Mouse (Mus musculus) thymus, adult 2 months (tissue): ENCODE data around the gene L3mbtl2.

Experiments used
- CTCF ChIP-seq: fragments of 200-500 bp; IDR thresholded peaks from 2 replicates; pipeline ENCODE4 v1.5.1; 2012; ENCODE audit warnings: mild to moderate bottlenecking, control low read depth, low read length, moderate library complexity, borderline replicate concordance; ENCODE audit not compliant: control insufficient read depth, poor library complexity, insufficient read depth; ENCODE audit errors: extremely low read depth
- POLR2A ChIP-seq: fragments of 200-500 bp; IDR thresholded peaks from 2 replicates; pipeline ENCODE4 v1.6.1; 2012; ENCODE audit warnings: mild to moderate bottlenecking, low read length, control low read depth, moderate library complexity; ENCODE audit not compliant: control insufficient read depth, poor library complexity, insufficient read depth; ENCODE audit errors: extremely low read depth

- TF ChIP-seq CTCF (no peak), POLR2A (no peak)
Measured at GRCm38 (mm10) chr15:81694891-81695290, 31.2 kb downstream of the L3mbtl2 start.
